Mouse (Mus musculus) cerebellum, adult 11 months (tissue): ENCODE measurements around the gene Haghl.
"Not testable (repeated sequence)": the region's sequence is repeated elsewhere in the genome, so short reads cannot be mapped to it uniquely, and the experiment has no call there.

Source experiments
- DNase-seq: peaks from one replicate; pipeline ENCODE4 v3.0.0; 2022

Gene Haghl

DNA sequence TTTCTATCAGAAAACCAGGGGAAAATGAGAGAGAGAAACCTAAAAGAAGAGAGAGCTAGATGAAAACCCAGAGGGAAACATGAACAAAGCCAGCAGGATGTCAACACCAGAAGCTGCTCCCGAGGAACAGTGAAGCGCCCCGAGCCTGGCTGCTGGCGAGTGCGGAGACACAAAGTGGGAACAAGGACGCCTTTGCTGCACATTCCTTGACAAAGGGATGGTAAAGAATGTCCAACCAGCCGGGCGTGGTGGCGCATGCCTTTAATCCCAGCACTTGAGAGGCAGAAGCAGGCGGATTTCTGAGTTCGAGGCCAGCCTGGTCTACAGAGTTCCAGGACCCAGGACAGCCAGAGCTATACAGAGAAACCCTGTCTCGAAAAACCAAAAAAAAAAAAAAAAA is 44.0 kb downstream of the Haghl start:
- not testable (repeated sequence) for DNase-seq

DNA sequence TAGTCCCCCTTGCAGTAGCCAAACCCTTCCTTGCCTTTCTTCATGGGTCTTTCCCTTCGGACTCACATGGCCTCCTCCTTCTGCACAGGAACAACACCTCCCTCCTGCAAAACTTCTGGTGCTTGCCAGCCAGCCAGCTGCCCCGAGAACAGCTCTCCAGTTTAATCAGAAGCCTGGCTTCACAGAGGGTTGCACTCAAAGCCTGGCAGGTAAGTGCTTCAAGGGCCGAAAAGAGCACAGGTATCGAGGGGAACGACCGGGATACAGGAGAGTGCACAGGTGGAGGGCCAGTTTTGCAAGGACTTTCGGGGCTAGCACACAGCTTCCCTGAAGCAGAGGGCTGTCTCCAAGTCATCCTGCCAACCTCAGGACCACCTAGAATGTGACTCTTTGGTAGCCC is 46.6 kb downstream of the Haghl start:
- no peak for DNase-seq

DNA sequence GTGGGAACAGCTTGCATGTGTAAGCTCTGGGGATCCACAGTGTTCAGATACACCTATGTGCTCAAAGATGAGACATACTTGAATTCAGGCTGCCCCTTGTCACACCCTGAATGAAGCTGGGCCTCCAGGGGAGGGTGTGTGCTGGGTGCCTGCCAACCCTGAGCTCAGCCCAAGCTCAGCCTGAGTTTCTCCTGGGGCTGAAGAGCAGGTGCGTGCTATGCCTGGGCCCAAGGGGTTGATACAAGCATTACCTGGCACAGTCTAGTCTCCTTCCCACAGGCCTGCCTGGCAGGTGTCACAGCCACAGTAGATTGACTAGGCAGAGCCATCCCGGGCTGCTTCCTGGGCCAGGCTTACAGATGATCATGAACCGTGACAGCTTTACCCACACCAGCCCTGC is 49.7 kb downstream of the Haghl start, which contains the start of gene Mslnl:
Mslnl (plus strand) TSS at position 298 of the 400 bp plus-strand sequence.
- no peak for DNase-seq

DNA sequence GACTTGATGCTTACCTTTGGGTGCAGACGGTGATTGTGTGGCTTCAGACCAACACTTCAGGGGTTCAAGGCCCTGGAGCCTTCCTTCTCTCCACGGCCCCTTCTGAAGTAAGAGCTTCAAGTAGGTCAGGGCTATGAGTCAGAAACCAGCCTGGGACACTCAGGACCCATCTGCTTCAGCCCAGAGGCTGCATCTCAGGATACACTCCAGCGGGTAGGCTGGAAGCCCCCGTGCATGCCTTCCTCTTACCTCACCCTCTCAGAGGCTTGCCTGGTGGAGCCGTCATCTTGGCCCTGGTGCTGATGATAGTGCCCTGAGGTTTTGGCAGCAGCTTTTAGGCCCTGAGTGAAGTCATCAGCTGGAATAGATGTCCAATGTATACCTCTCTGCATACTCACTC is 50.2 kb downstream of the Haghl start:
- no peak for DNase-seq

DNA sequence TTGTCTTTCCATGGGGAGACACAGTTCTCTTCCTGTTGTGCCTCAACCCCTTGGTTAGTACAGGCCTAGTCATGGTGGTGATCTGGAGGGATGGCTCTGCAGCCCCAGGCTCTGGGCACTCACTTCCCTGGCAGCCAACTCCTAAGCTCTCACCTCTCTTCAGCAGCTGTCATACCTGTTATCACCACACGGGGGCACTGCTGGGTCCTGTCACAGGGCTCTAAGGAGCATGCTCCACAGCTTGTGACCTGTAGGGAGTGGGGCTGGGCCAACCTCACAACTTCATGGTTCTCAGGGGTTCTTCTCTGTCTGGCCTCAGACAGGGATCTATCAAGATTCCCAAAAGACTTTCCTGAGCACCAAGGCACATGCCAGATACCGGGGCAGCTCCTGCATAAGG is 53.4 kb downstream of the Haghl start:
- peak; percentile 74 for DNase-seq
